Mouse (Mus musculus): Measurements from ENCODE around the gene Flot2.

- TF ChIP-seq CTCF (IDR thresholded peaks at IDR 0.05; ENCODE audit: control insufficient read depth, insufficient read depth, low read length) (no peak), POLR2A (IDR thresholded peaks at IDR 0.05; ENCODE audit: borderline replicate concordance, control insufficient read depth, low read depth, low read length) (no peak)
Measured at GRCm38 (mm10) chr11:78031389-78031788, 6.3 kb upstream of the Flot2 start.
